Mouse (Mus musculus) frontal cortex, adult 2 months (tissue): Measurements from ENCODE around the gene Rtn2. TPM values are rescaled to one million over a fixed set of nuclear protein-coding genes. Genes with fewer than 3 reads are reported as not detected.

Experiments
- DNase-seq, 2 experiments: peaks; one replicate each; pipeline ENCODE4 v3.0.0; 2022; ENCODE audit warnings: low spot score in 1 of 2; ENCODE audit errors: extremely low spot score in 1 of 2
- polyA plus RNA-seq: library from polyadenylated mRNA; depleted of rRNA; stranded (reverse); fragments of >200 nt; gene quantifications from 2 replicates; pipeline ENCODE4 v1.2.3, GENCODE M21; 2012

Rtn2 gene
- polyA plus RNA-seq, 1 experiment: 128 TPM

- no peak for DNase-seq
These were observed 34.2 kb downstream of the Rtn2 start for GRCm38 (mm10) chr7:19316451-19317161.

GRCm38 (mm10) chr7:19318201-19318600 is 35.8 kb downstream of the Rtn2 start:
- DNase-seq: no peak

GRCm38 (mm10) chr7:19318676-19319075 is 36.3 kb downstream of the Rtn2 start:
- no peak for DNase-seq

GRCm38 (mm10) chr7:19319458-19319857 is 37.0 kb downstream of the Rtn2 start:
- DNase-seq: no peak

GRCm38 (mm10) chr7:19319906-19320305 is 37.5 kb downstream of the Rtn2 start:
- DNase-seq: peak; percentile 90 to 95

- no peak for DNase-seq
These were observed 38.2 kb downstream of the Rtn2 start for GRCm38 (mm10) chr7:19320637-19321036.

- DNase-seq: no peak
These were observed 39.0 kb downstream of the Rtn2 start for GRCm38 (mm10) chr7:19321464-19321863.

- DNase-seq: no peak
These were observed 40.1 kb downstream of the Rtn2 start for GRCm38 (mm10) chr7:19322489-19322888.

- DNase-seq: no peak
These were observed 41.8 kb downstream of the Rtn2 start for GRCm38 (mm10) chr7:19324221-19324620.

- DNase-seq: no peak
These were observed 43.1 kb downstream of the Rtn2 start for GRCm38 (mm10) chr7:19325262-19326199.

- DNase-seq: peak in 1 of 2 experiments; percentile 73
These were observed 43.9 kb downstream of the Rtn2 start for GRCm38 (mm10) chr7:19326359-19326758.

GRCm38 (mm10) chr7:19327128-19327527 is 44.7 kb downstream of the Rtn2 start:
- peak; percentile 85 to 94 for DNase-seq

GRCm38 (mm10) chr7:19327782-19328181 is 45.4 kb downstream of the Rtn2 start:
- no peak for DNase-seq

- no peak for DNase-seq
These were observed 46.0 kb downstream of the Rtn2 start for GRCm38 (mm10) chr7:19328425-19328824.

- no peak for DNase-seq
These were observed 49.5 kb downstream of the Rtn2 start for GRCm38 (mm10) chr7:19331910-19332309.

GRCm38 (mm10) chr7:19332709-19333352 is 50.4 kb downstream of the Rtn2 start:
- peak; percentile 75 to 91 for DNase-seq

GRCm38 (mm10) chr7:19335583-19335982 is 53.2 kb downstream of the Rtn2 start:
- DNase-seq: no peak

GRCm38 (mm10) chr7:19337122-19337521 is 54.7 kb downstream of the Rtn2 start:
- peak in 1 of 2 experiments; percentile 61 for DNase-seq

- no peak for DNase-seq
These were observed 55.6 kb downstream of the Rtn2 start for GRCm38 (mm10) chr7:19338060-19338459.

- DNase-seq: no peak
These were observed 56.2 kb downstream of the Rtn2 start for GRCm38 (mm10) chr7:19338596-19338995.

- no peak for DNase-seq
These were observed 58.8 kb downstream of the Rtn2 start for GRCm38 (mm10) chr7:19341250-19341649.
